Mouse (Mus musculus): ENCODE measurements around the gene Ttll7. TPM values are rescaled to one million over a fixed set of nuclear protein-coding genes. Genes with fewer than 3 reads are reported as not detected.

Ttll7 gene
- polyA plus RNA-seq, 1 experiment from 2014 or later = 1.7 TPM

DNA sequence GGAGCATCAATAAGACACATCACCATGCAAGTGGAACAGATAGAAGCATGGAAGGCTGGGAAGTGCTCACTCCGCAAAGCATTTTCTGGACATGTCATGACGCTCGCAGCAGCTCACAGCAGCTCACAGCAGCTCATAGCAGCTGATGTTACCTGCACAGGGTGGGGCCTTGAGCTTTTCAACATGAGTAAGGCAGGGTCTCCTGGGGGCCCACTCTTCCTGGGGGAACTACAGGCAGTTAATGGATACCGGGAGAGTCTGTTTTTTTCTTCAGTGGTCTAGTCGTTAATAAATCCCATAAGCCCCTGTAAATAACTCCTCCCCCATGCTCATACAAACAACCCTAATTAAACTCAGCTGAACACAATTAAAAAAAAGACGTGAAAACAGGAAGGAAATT lies 8.7 kb upstream of the Ttll7 start:
- no peaks in the 10 kb centered on the region for H3K36me3 ChIP-seq (ENCODE audit: insufficient read depth, low read length)
- 67% methylated on average over 6 of the region's 6 CpGs for WGBS
- DNase-seq (ENCODE audit: low spot score) = no peak

DNA sequence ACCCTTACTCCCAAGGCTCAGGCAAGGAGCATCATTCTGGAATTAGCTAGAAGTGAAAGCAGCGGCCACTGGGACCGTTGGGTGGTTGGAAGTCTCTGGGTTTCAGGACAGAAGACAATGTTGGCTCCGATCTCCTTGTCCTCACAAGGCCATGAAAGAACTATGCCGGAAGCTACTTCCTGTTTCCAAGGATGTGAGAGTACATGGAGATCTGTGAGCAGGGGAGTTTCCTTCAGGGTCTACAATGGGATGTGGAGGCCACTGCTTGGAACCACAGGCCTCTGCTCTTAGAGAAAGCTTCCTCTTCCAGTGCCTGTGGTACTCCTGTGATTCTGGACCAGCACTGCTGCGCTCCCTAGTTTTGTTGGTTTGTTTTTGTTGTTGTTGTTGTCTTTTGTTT lies 5.9 kb upstream of the Ttll7 start:
- no peaks in the 10 kb centered on the region for H3K36me3 ChIP-seq (ENCODE audit: insufficient read depth, low read length)
- no peak for TF ChIP-seq CTCF (IDR thresholded peaks at IDR 0.05; ENCODE audit: low read depth)
- ATAC-seq (replicated peaks; ENCODE audit: low FRiP score, low read depth) (no peak), DNase-seq (ENCODE audit: low spot score) (no peak)
- no peaks in the 10 kb centered on the region for H3K9me3 ChIP-seq (replicated peaks; ENCODE audit: low read length)
- no peak overlapping the region for H3K4me2 ChIP-seq (ENCODE audit: low read length)
- WGBS = 85% methylated on average over 5 of the region's 5 CpGs
- H3K27me3 ChIP-seq (ENCODE audit: insufficient read depth, low read length) = no peaks in the 10 kb centered on the region
- H3K9ac ChIP-seq (ENCODE audit: low read depth, low read length) = no peak overlapping the region
- H3K4me1 ChIP-seq (replicated peaks; ENCODE audit: insufficient read depth, low read length) = no peaks in the 10 kb centered on the region
- H3K4me3 ChIP-seq (replicated peaks; ENCODE audit: low read depth, low read length) = no peak overlapping the region
- no peak overlapping the region for H3K27ac ChIP-seq

More for the DNA sequence above, 8.7 kb upstream of the Ttll7 start:
- Histone ChIP-seq H3K4me3 (replicated peaks; ENCODE audit: low read depth, low read length) (no peak overlapping the region), H3K27me3 (ENCODE audit: insufficient read depth, low read length) (no peaks in the 10 kb centered on the region), H3K4me2 (ENCODE audit: low read length) (no peak overlapping the region), H3K9ac (ENCODE audit: low read depth, low read length) (no peak overlapping the region), H3K27ac (no peak overlapping the region), H3K4me1 (replicated peaks; ENCODE audit: insufficient read depth, low read length) (no peaks in the 10 kb centered on the region), H3K9me3 (replicated peaks; ENCODE audit: low read length) (no peaks in the 10 kb centered on the region)
- no peak for TF ChIP-seq CTCF (IDR thresholded peaks at IDR 0.05; ENCODE audit: low read depth)
- no peak for ATAC-seq (replicated peaks; ENCODE audit: low FRiP score, low read depth)

DNA sequence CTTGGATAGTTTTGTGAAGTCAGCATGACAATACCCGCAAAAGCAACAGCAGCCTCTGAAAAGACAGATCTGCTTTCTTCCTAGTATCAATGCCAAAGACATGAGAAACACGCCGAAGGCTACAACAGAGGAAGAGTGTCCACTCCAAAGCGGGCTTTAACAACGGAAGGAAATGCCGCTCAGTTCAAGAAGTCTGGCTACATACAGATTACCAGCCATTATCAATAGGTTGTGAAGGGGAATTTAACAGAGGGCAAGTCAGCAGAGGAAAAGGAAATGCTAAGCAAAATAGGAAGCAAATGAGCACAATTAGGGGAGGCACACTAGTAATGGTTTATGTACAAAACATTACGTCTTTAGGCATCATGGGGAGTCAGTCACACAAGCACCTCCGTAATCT lies 4.1 kb upstream of the Ttll7 start:
- WGBS = 77% methylated on average over 8 of the region's 8 CpGs
- H3K27me3 ChIP-seq (ENCODE audit: insufficient read depth, low read length) = no peaks in the 10 kb centered on the region
- DNase-seq (ENCODE audit: low spot score) (no peak), ATAC-seq (replicated peaks; ENCODE audit: low FRiP score, low read depth) (no peak)
- no peak for TF ChIP-seq CTCF (IDR thresholded peaks at IDR 0.05; ENCODE audit: low read depth)
- H3K36me3 ChIP-seq (ENCODE audit: insufficient read depth, low read length) = no peaks in the 10 kb centered on the region
- H3K4me3 ChIP-seq (replicated peaks; ENCODE audit: low read depth, low read length) = no peak overlapping the region
- no peak overlapping the region for H3K27ac ChIP-seq
- H3K4me1 ChIP-seq (replicated peaks; ENCODE audit: insufficient read depth, low read length) = no peaks in the 10 kb centered on the region
- H3K9ac ChIP-seq (ENCODE audit: low read depth, low read length) = no peak overlapping the region
- no peaks in the 10 kb centered on the region for H3K9me3 ChIP-seq (replicated peaks; ENCODE audit: low read length)
- H3K4me2 ChIP-seq (ENCODE audit: low read length) = no peak overlapping the region

DNA sequence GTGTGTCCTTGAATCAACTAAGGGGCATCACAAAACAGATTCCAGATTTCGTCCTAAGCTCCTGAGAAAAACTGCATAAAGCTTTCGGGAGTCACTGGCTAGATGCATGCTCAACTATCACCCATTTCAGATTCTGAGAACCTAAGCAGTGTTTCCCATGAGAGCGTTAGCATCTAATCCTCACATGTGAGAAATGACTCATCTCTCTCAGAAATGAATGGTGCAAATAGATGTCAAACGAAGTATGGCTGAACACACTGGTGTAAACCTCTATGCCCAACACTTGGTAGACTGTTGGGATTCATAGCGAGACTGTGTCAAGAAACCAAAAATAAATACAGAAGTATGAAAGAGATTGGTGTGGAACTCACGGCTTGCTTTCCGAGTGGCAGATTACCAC lies 2.8 kb upstream of the Ttll7 start:
- Histone ChIP-seq H3K4me1 (replicated peaks; ENCODE audit: insufficient read depth, low read length) (no peaks in the 10 kb centered on the region), H3K4me3 (replicated peaks; ENCODE audit: low read depth, low read length) (no peak overlapping the region), H3K9me3 (replicated peaks; ENCODE audit: low read length) (no peaks in the 10 kb centered on the region), H3K36me3 (ENCODE audit: insufficient read depth, low read length) (no peaks in the 10 kb centered on the region), H3K27me3 (ENCODE audit: insufficient read depth, low read length) (no peaks in the 10 kb centered on the region), H3K27ac (no peak overlapping the region), H3K9ac (ENCODE audit: low read depth, low read length) (no peak overlapping the region), H3K4me2 (ENCODE audit: low read length) (no peak overlapping the region)
- DNase-seq (ENCODE audit: low spot score) = no peak
- WGBS = 94% methylated on average over 7 of the region's 7 CpGs
- no peak for TF ChIP-seq CTCF (IDR thresholded peaks at IDR 0.05; ENCODE audit: low read depth)
- ATAC-seq (replicated peaks; ENCODE audit: low FRiP score, low read depth) = no peak

DNA sequence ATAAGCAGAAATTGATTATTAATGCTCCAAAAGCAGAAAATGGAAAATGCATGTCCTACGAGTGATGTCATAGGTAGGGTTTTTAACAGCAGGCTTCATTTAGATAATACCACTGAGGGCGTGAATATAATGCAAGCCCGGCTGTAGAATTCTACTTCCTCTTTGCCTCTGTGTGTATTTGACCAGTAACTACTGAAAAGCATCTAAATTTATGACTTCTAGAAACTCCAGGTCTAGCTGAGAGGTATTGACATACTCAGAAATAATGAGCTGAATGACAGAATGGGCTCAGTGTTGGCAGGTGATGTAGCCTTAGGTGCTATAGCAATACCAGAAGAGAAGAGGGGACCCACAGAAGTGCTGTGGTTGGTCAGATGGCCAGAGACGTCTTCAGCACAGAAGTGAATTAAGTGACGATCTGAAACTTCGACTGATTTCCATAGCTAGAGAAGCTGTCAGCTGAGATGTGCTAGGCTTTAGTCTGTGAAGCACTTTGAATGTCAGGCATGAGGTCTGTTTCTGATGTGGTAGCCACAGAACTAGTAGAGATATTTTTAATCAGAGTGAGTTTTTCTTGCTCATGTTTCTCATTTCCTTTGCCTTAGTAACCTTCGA lies 2.4 kb downstream of the Ttll7 start:
- Histone ChIP-seq H3K4me3 (replicated peaks; ENCODE audit: low read depth, low read length) (no peak overlapping the region), H3K9me3 (replicated peaks; ENCODE audit: low read length) (no peaks in the 10 kb centered on the region), H3K9ac (ENCODE audit: low read depth, low read length) (no peak overlapping the region), H3K27me3 (ENCODE audit: insufficient read depth, low read length) (no peaks in the 10 kb centered on the region), H3K27ac (no peak overlapping the region), H3K4me1 (replicated peaks; ENCODE audit: insufficient read depth, low read length) (no peaks in the 10 kb centered on the region), H3K4me2 (ENCODE audit: low read length) (no peak overlapping the region), H3K36me3 (ENCODE audit: insufficient read depth, low read length) (no peaks in the 10 kb centered on the region)
- ATAC-seq (replicated peaks; ENCODE audit: low FRiP score, low read depth) = no peak
- TF ChIP-seq CTCF (IDR thresholded peaks at IDR 0.05; ENCODE audit: low read depth) = no peak
- 84% methylated on average over 7 of the region's 7 CpGs for WGBS
- no peak for DNase-seq (ENCODE audit: low spot score)

DNA sequence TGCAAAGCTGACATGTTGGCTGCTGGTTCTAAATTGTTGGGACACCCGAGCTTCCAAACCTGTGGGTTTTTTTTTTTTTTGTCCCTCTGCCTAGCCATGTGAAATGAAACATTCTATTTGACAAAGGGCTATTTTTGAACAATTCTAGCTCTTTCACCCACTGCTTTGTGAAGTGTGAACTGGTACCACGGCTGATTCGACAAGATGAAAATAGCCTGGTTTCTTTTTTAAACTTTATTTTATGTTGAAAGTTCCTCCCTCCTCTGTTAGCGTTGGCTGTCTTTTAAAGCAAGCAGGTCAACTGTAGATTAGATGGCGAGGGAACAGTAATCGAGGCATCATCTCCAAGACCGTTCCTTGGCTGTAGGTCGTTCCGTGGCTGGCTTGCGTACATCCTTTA lies 5.2 kb downstream of the Ttll7 start:
- TF ChIP-seq CTCF (IDR thresholded peaks at IDR 0.05; ENCODE audit: low read depth) = no peak
- Histone ChIP-seq H3K4me3 (replicated peaks; ENCODE audit: low read depth, low read length) (no peak overlapping the region), H3K9me3 (replicated peaks; ENCODE audit: low read length) (no peaks in the 10 kb centered on the region), H3K36me3 (ENCODE audit: insufficient read depth, low read length) (no peaks in the 10 kb centered on the region), H3K4me2 (ENCODE audit: low read length) (no peak overlapping the region), H3K27ac (no peak overlapping the region), H3K27me3 (ENCODE audit: insufficient read depth, low read length) (no peaks in the 10 kb centered on the region), H3K9ac (ENCODE audit: low read depth, low read length) (no peak overlapping the region), H3K4me1 (replicated peaks; ENCODE audit: insufficient read depth, low read length) (no peaks in the 10 kb centered on the region)
- ATAC-seq (replicated peaks; ENCODE audit: low FRiP score, low read depth) = no peak
- DNase-seq (ENCODE audit: low spot score) = no peak
- WGBS = 82% methylated on average over 10 of the region's 10 CpGs

DNA sequence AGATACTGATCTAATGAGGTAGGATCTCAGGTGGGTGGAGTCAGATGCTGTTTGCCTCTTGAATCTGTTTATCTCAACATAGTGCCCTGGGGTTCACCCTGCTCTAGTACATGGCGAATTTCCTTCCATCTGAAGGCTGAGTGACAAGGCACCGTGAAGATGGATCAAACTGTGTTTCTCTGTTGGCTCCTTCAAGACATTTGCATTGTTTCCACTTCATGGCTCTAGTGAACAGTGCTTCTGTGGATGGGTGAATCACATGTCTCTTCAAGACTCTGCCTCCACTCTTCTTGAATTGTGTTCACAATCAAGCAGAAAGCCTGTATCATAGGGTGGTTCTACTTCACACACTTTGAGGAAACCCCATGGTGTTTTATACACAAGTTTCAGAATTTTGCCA lies 8.1 kb downstream of the Ttll7 start:
- TF ChIP-seq CTCF (IDR thresholded peaks at IDR 0.05; ENCODE audit: low read depth) = no peak
- H3K9ac ChIP-seq (ENCODE audit: low read depth, low read length) = no peak overlapping the region
- H3K4me3 ChIP-seq (replicated peaks; ENCODE audit: low read depth, low read length) = no peak overlapping the region
- H3K9me3 ChIP-seq (replicated peaks; ENCODE audit: low read length) = no peaks in the 10 kb centered on the region
- WGBS = 75% methylated on average over 2 of the region's 2 CpGs
- no peaks in the 10 kb centered on the region for H3K4me1 ChIP-seq (replicated peaks; ENCODE audit: insufficient read depth, low read length)
- ATAC-seq (replicated peaks; ENCODE audit: low FRiP score, low read depth) (no peak), DNase-seq (ENCODE audit: low spot score) (no peak)
- no peaks in the 10 kb centered on the region for H3K27me3 ChIP-seq (ENCODE audit: insufficient read depth, low read length)
- no peak overlapping the region for H3K27ac ChIP-seq
- no peak overlapping the region for H3K4me2 ChIP-seq (ENCODE audit: low read length)
- no peaks in the 10 kb centered on the region for H3K36me3 ChIP-seq (ENCODE audit: insufficient read depth, low read length)
